Comparison of ENCODE assay signal across 1 mouse cellular context in genomic region chr7:80937304-80937666, GRCm38 (mm10). TPM values are rescaled to one million over a fixed set of nuclear protein-coding genes. Genes with fewer than 3 reads are reported as not detected.
"Had no signal": no experiment of that assay in that cellular context is flagged by ENCODE, and none has a peak within 500 bp of the region (broad histone marks: within the 10 kb centered on the region; RNA-seq: fewer than 3 reads in every experiment).

No protein-coding gene starts in this region.

RNA-seq across cellular contexts. Expression of gene Nmb, which starts 32.4 kb away (rescaled TPM):
- total RNA-seq: granulocyte monocyte progenitor cell, adult 5-6 weeks had no signal
